Mouse (Mus musculus) midbrain, embryonic 16.5 days (tissue): Measurements from ENCODE around the gene 1190005I06Rik. TPM values are rescaled to one million over a fixed set of nuclear protein-coding genes. Genes with fewer than 3 reads are reported as not detected.

Experiments used
- ATAC-seq: fragments of 200-750 bp; cut with Nextera tagmentation; 2 replicates; pipeline ENCODE4 v1.8.0; 2017; ENCODE audit warnings: moderate TSS enrichment
- H3K27ac ChIP-seq: fragments of 300-500 bp; sonication (generic); 2 replicates; pipeline ENCODE4 v1.5.1; 2014; ENCODE audit warnings: mild to moderate bottlenecking, low read length, mixed read lengths
- H3K27me3 ChIP-seq: fragments of 300-500 bp; sonication (generic); 2 replicates; pipeline ENCODE4 v1.6.1; 2014; ENCODE audit warnings: low read depth, low read length, mixed read lengths; ENCODE audit not compliant: control insufficient read depth, insufficient read depth
- H3K36me3 ChIP-seq: fragments of 300-500 bp; sonication (generic); 2 replicates; pipeline ENCODE4 v1.6.1; 2014; ENCODE audit warnings: mild to moderate bottlenecking, low read length, moderate library complexity, mixed read lengths; ENCODE audit not compliant: control insufficient read depth, insufficient read depth
- H3K4me1 ChIP-seq: fragments of 300-500 bp; sonication (generic); 2 replicates; pipeline ENCODE4 v1.6.1; 2014; ENCODE audit warnings: mild to moderate bottlenecking, low read length, mixed read lengths; ENCODE audit not compliant: control insufficient read depth, insufficient read depth
- H3K4me2 ChIP-seq: fragments of 300-500 bp; sonication (generic); 2 replicates; pipeline ENCODE4 v1.6.1; 2014; ENCODE audit warnings: mild to moderate bottlenecking, low read length, mixed read lengths
- H3K4me3 ChIP-seq: fragments of 300-500 bp; sonication (generic); 2 replicates; pipeline ENCODE4 v1.5.1; 2014; ENCODE audit warnings: low read depth, mild to moderate bottlenecking, low read length, moderate library complexity, mixed read lengths
- H3K9ac ChIP-seq: fragments of 300-500 bp; sonication (generic); 2 replicates; pipeline ENCODE4 v1.6.1; 2014; ENCODE audit warnings: low read depth, low read length, mixed read lengths
- H3K9me3 ChIP-seq: fragments of 300-500 bp; sonication (generic); replicated peaks from 2 replicates; pipeline ENCODE4 v1.6.1; 2014; ENCODE audit warnings: mild to moderate bottlenecking, low read length, mixed read lengths; ENCODE audit not compliant: control insufficient read depth, poor library complexity, severe bottlenecking
- WGBS: fragments of 180-500 bp; shearing (Covaris S2); extraction: QIAGEN DNeasy Blood & Tissue Kit; methylation state at CpG from one replicate; pipeline ENCODE4 v1.1.7; 2014; 5-methylcytosine and 5-hydroxymethylcytosine counted together
- polyA plus RNA-seq: library from polyadenylated mRNA; unstranded; fragments of >200 nt; fragmentation: Nextera tagmentation; extraction: Ambion mirVana; gene quantifications from 2 replicates; pipeline ENCODE4 v1.2.1, GENCODE M21; 2015

The 1190005I06Rik gene
- polyA plus RNA-seq, 1 experiment from 2014 or later = 22.2 TPM

DNA sequence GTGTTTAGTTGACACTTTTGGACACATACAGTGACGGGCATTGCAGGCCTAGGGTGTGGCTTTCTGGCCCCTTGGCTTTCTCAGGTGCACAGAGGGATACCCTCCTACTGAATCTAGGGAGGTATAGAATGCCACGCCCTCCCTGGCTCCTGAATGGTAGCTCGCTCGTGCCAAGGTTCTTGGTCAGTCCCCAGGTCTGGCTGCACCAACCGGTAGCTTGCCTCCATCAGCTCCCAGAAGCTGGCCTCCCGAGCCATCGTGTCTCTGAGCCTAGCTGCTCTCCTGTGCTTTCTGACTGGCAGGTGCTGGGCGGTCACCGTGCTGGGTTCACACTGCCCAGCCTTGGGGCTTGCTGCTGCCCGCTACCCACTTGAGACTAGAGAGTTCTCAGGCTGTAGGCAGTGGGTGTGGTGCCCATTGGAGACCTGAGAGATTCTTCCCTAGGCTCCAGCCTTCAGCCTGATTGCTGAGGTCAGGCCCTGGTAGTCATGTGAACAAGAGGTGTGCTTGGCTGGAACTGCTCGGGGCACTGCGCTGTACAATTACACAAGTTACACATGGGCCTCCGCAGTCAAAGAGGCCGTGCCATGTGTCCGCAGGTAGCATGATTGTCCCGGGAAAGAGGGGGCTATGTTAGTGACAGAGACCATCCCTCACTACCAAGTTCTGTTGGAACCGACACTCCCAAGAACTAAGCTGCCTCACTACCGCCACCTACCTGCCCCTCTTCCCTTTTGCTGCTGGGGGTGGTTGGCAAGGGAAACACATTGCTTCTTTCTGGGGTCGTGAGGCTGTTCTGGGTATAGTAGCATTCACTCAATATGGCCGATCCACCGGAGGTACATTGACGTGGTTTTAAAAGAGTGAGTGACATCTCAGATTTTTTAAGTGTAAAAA lies 85.6 kb downstream of the 1190005I06Rik start:
- 83% methylated on average over 22 of the region's 22 CpGs for WGBS
- ATAC-seq = no peak

DNA sequence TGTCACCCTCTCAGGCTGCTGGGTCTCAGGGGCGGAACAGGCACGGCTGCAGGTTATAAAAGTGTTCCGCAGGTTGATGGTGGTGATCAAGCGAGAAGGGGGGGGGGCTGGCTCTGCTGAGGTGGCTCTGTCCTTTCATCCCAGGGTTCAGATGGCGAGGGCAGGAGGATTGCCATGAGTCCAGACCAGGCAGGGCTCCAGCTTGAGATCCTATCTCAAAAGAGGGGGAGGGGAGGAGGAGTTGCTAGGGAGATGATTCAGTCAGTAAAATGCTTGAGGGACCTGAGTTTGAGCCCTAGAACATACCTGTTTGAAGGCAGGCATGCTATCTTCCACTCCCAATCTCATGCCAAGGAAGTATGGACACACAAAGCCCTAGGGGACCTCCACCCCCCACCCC lies 86.9 kb downstream of the 1190005I06Rik start:
- Histone ChIP-seq H3K9me3 (no peaks in the 10 kb centered on the region), H3K9ac (0 out of 2 replicates have a peak overlapping the region, but pooled peaks have one; percentile 59), H3K36me3 (no peaks in the 10 kb centered on the region), H3K4me3 (no peak overlapping the region), H3K27me3 (no peaks in the 10 kb centered on the region), H3K4me1 (peaks cover 91% of the 10 kb centered on the region), H3K4me2 (no peak overlapping the region), H3K27ac (no peak overlapping the region; the same call in 1 of the 2 replicates)
- 74% methylated on average over 5 of the region's 5 CpGs for WGBS
- no peak for ATAC-seq

More for the DNA sequence above, 85.6 kb downstream of the 1190005I06Rik start:
- H3K27ac ChIP-seq = no peak overlapping the region
- peaks cover 79% of the 10 kb centered on the region for H3K4me1 ChIP-seq
- no peak overlapping the region for H3K4me2 ChIP-seq
- no peak overlapping the region for H3K4me3 ChIP-seq
- no peak overlapping the region for H3K9ac ChIP-seq
- no peaks in the 10 kb centered on the region for H3K9me3 ChIP-seq
- H3K27me3 ChIP-seq = no peaks in the 10 kb centered on the region
- H3K36me3 ChIP-seq = no peaks in the 10 kb centered on the region; the same call in 1 of the 2 replicates

DNA sequence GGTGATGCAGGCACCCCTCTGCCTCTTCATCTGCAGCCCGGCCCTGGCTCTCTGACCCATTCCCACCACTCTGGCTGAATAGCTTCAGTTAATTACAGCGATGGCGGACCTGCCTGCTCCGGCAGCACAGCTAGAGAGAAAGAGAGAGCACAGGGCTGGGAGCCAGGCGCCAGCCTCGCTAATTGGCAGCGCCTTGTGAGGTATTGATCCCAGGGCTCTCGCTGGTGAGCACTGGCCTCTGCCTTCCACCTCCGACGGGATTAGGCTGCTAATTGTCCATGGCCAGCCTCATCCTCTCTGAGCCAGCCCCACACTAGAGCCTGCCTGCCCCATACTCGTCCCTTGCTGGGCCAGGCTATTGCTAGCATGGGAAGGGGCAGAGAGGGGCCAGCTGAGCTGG lies 87.8 kb downstream of the 1190005I06Rik start:
- Histone ChIP-seq H3K9me3 (no peaks in the 10 kb centered on the region), H3K4me3 (no peak overlapping the region), H3K4me1 (peaks cover 85% of the 10 kb centered on the region), H3K27me3 (no peaks in the 10 kb centered on the region), H3K4me2 (peak overlapping the region; percentile 12; the same call in 1 of the 2 replicates), H3K36me3 (no peaks in the 10 kb centered on the region), H3K9ac (peak overlapping the region; percentile 59; the same call in 1 of the 2 replicates), H3K27ac (peak overlapping the region; percentile 44)
- peak; percentile 16; the same call in 1 of the 2 replicates for ATAC-seq
- WGBS = 9% methylated on average over 11 of the region's 11 CpGs

Other genes starting within 250 kb of the 1190005I06Rik start
- gene Gins2, start 58.3 kb downstream of the 1190005I06Rik start, polyA plus RNA-seq = 10.7 and 13.3 TPM in 2 replicates
- 4.7 and 5.6 TPM in 2 replicates for gene Gm27021, start 20.4 kb upstream of the 1190005I06Rik start, polyA plus RNA-seq
- 1,051 and 1,134 TPM in 2 replicates for gene Cox4i1, start 20.6 kb upstream of the 1190005I06Rik start, polyA plus RNA-seq
- gene Emc8, start 20.9 kb upstream of the 1190005I06Rik start, polyA plus RNA-seq = 99.5 and 105 TPM in 2 replicates
- 3.9 TPM in 2 replicates for gene Irf8, start 88.7 kb upstream of the 1190005I06Rik start, polyA plus RNA-seq